Mouse (Mus musculus) E14TG2a.4 (cell line): ENCODE data around the gene Prkce.
"Not testable (repeated sequence)": the region's sequence is repeated elsewhere in the genome, so short reads cannot be mapped to it uniquely, and the experiment has no call there.

ENCODE experiments used
- CTCF ChIP-seq: conservative IDR thresholded peaks from 2 replicates; pipeline ENCODE4 v1.5.1; 2014; ENCODE audit warnings: low read length
- NANOG ChIP-seq: IDR thresholded peaks from 2 replicates; pipeline ENCODE4 v1.6.1; 2014; ENCODE audit warnings: borderline replicate concordance, low read length, mixed read lengths
- POU5F1 ChIP-seq: IDR thresholded peaks from 2 replicates; pipeline ENCODE4 v1.6.1; 2014; ENCODE audit warnings: low read length, borderline replicate concordance

GRCm38 (mm10) chr17:86477401-86477800 lies 309.8 kb downstream of the Prkce start:
- TF ChIP-seq CTCF, POU5F1, NANOG: not testable (repeated sequence)
